Mouse (Mus musculus): Measurements from ENCODE around the gene Rps27l.

DNA sequence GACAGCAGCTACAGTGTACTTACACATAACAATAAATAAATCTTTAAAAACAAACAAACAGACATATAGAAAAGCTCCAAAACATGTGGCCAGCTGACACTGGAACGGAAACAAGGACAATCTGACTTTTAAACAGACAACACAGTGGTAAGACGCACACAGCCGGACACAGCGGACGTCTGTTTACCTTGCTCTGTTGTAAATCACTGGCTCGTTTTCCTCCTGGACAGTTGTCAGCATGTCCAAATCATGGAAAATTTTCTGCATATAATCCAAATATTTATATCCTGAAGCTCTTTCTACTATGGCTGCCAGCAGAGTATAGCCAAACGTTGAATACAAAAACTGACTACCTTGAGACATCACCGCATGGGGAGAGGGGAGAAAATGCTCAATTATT, 21.6 kb downstream of the Rps27l start:
- TF ChIP-seq POLR2A (IDR thresholded peaks at IDR 0.05; ENCODE audit: extremely low read depth, insufficient read depth, low read length) (no peak), CTCF (IDR thresholded peaks at IDR 0.05; ENCODE audit: low read depth, low read length) (no peak)

All from liver, adult 2 months (tissue).